Mouse (Mus musculus): ENCODE data around the gene Tmem236. TPM values are rescaled to one million over a fixed set of nuclear protein-coding genes. Genes with fewer than 3 reads are reported as not detected.
"Not testable (repeated sequence)": the region's sequence is repeated elsewhere in the genome, so short reads cannot be mapped to it uniquely, and the experiment has no call there.

Tmem236 gene
- polyA plus RNA-seq, 1 experiment: not detected

DNA sequence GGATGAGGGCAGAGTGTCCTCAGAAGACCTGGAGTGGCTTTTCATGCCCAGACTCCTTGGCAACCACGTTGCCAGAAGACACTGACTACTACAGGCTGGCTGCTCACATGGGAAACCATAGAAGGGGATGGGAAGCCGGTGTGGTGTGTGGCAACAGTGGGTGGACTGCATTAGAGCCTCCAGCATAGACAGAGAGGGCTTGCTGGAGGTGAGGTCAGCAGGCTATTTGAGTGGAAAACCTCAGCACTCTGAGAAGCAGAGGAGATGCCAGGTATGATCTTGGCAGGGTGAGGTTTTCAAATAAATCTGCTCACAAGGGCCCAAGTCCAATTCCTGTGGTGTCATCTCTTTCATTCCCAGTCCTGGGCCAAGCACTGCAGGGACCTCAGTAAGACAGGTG is 25.3 kb downstream of the Tmem236 start:
- Histone ChIP-seq H3K9me3 (replicated peaks; ENCODE audit: control insufficient read depth, insufficient read depth, low read length, poor library complexity, severe bottlenecking) (no peaks in the 10 kb centered on the region), H3K9ac (ENCODE audit: low read depth, poor library complexity, severe bottlenecking) (no peak overlapping the region), H3K4me1 (ENCODE audit: control insufficient read depth, insufficient read depth, low read length) (no peaks in the 10 kb centered on the region), H3K36me3 (ENCODE audit: control insufficient read depth, insufficient read depth, low read length, poor library complexity, severe bottlenecking) (no peaks in the 10 kb centered on the region), H3K27me3 (ENCODE audit: control insufficient read depth, insufficient read depth, low read length, poor library complexity, severe bottlenecking) (no peaks in the 10 kb centered on the region), H3K27ac (ENCODE audit: insufficient read depth, low read length) (no peak overlapping the region), H3K4me3 (ENCODE audit: low read depth, low read length) (no peak overlapping the region)
- no peak for TF ChIP-seq CTCF (IDR thresholded peaks at IDR 0.05; ENCODE audit: low read depth, low read length)
- no peak for TF ChIP-seq EP300 (IDR thresholded peaks at IDR 0.05; ENCODE audit: insufficient read depth, low read depth, low read length)
- no peak for TF ChIP-seq POLR2A (IDR thresholded peaks at IDR 0.05; ENCODE audit: insufficient read depth, low read length)

DNA sequence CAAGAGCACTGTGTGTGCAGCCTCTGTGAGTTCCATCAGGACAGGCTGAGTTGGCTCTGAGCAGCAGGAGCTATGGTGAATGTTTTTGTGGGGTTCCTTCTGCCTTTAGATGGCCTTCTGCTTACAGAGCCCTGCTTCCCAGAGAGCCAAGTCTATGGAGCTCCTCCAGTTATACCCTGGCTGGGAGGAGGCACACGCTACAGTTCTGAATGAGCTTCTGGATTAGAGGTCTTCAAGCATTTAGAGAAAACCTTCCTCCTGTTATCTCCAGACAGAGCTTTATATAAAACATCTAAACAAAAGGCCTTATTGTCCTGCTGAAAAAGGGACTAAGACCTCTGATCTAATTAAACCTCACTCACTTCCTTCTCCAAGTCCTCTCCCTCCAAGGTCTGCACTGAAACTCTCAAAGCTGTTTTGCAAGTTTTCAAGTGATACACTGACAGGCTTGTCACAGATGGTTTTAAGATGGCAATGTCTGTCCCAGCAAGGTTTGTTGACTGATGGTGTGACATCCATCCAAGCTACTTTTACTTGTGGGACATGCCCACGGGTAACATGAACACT is 26.6 kb downstream of the Tmem236 start:
- not testable (repeated sequence) for H3K36me3 ChIP-seq (ENCODE audit: control insufficient read depth, insufficient read depth, low read length, poor library complexity, severe bottlenecking)

GRCm38 (mm10) chr2:14204308-14204707 is 30.0 kb downstream of the Tmem236 start:
- H3K36me3 ChIP-seq (ENCODE audit: control insufficient read depth, insufficient read depth, low read length, poor library complexity, severe bottlenecking): no peaks in the 10 kb centered on the region
- TF ChIP-seq EP300 (IDR thresholded peaks at IDR 0.05; ENCODE audit: insufficient read depth, low read depth, low read length) (no peak), POLR2A (IDR thresholded peaks at IDR 0.05; ENCODE audit: insufficient read depth, low read length) (no peak), CTCF (IDR thresholded peaks at IDR 0.05; ENCODE audit: low read depth, low read length) (no peak)
- H3K9me3 ChIP-seq (replicated peaks; ENCODE audit: control insufficient read depth, insufficient read depth, low read length, poor library complexity, severe bottlenecking): no peaks in the 10 kb centered on the region
- no peak overlapping the region for H3K9ac ChIP-seq (ENCODE audit: low read depth, poor library complexity, severe bottlenecking)
- no peak overlapping the region for H3K4me3 ChIP-seq (ENCODE audit: low read depth, low read length)
- H3K27me3 ChIP-seq (ENCODE audit: control insufficient read depth, insufficient read depth, low read length, poor library complexity, severe bottlenecking): no peaks in the 10 kb centered on the region
- no peaks in the 10 kb centered on the region for H3K4me1 ChIP-seq (ENCODE audit: control insufficient read depth, insufficient read depth, low read length)
- no peak overlapping the region for H3K27ac ChIP-seq (ENCODE audit: insufficient read depth, low read length)

More for the DNA sequence above, 26.6 kb downstream of the Tmem236 start:
- not testable (repeated sequence) for H3K27ac ChIP-seq (ENCODE audit: insufficient read depth, low read length); H3K9me3 ChIP-seq (replicated peaks; ENCODE audit: control insufficient read depth, insufficient read depth, low read length, poor library complexity, severe bottlenecking); H3K9ac ChIP-seq (ENCODE audit: low read depth, poor library complexity, severe bottlenecking); H3K4me1 ChIP-seq (ENCODE audit: control insufficient read depth, insufficient read depth, low read length); H3K4me3 ChIP-seq (ENCODE audit: low read depth, low read length); H3K27me3 ChIP-seq (ENCODE audit: control insufficient read depth, insufficient read depth, low read length, poor library complexity, severe bottlenecking)

DNA sequence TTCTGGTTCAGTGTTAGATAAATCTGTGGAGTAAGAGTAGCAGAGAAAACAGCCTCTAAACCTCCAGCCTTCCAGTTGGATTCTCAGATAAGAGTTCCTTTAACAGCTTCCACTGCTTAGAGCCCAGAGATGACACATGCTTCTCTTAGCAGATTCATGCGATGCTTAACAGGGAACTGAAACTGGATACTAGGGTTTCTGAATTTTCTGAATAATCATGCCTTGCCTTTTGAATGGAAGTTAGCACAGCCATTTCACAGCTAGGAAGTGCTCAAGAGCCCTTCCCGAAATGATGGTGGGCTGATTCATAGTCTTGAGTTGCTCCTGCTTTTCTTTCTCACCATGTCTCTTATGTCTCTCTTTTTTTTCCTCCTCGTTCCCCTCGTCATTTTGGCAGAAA is 32.5 kb downstream of the Tmem236 start:
- no peaks in the 10 kb centered on the region for H3K4me1 ChIP-seq (ENCODE audit: control insufficient read depth, insufficient read depth, low read length)
- H3K9ac ChIP-seq (ENCODE audit: low read depth, poor library complexity, severe bottlenecking): no peak overlapping the region
- no peak overlapping the region for H3K27ac ChIP-seq (ENCODE audit: insufficient read depth, low read length)
- no peaks in the 10 kb centered on the region for H3K27me3 ChIP-seq (ENCODE audit: control insufficient read depth, insufficient read depth, low read length, poor library complexity, severe bottlenecking)
- no peaks in the 10 kb centered on the region for H3K9me3 ChIP-seq (replicated peaks; ENCODE audit: control insufficient read depth, insufficient read depth, low read length, poor library complexity, severe bottlenecking)
- TF ChIP-seq EP300 (IDR thresholded peaks at IDR 0.05; ENCODE audit: insufficient read depth, low read depth, low read length) (no peak), POLR2A (IDR thresholded peaks at IDR 0.05; ENCODE audit: insufficient read depth, low read length) (no peak), CTCF (IDR thresholded peaks at IDR 0.05; ENCODE audit: low read depth, low read length) (no peak)
- H3K4me3 ChIP-seq (ENCODE audit: low read depth, low read length): no peak overlapping the region
- no peaks in the 10 kb centered on the region for H3K36me3 ChIP-seq (ENCODE audit: control insufficient read depth, insufficient read depth, low read length, poor library complexity, severe bottlenecking)

- TF ChIP-seq POLR2A (IDR thresholded peaks at IDR 0.05; ENCODE audit: insufficient read depth, low read length): no peak
- no peak for TF ChIP-seq EP300 (IDR thresholded peaks at IDR 0.05; ENCODE audit: insufficient read depth, low read depth, low read length)
- no peak for TF ChIP-seq CTCF (IDR thresholded peaks at IDR 0.05; ENCODE audit: low read depth, low read length)
- H3K27ac ChIP-seq (ENCODE audit: insufficient read depth, low read length): no peak overlapping the region
- no peaks in the 10 kb centered on the region for H3K9me3 ChIP-seq (replicated peaks; ENCODE audit: control insufficient read depth, insufficient read depth, low read length, poor library complexity, severe bottlenecking)
- no peaks in the 10 kb centered on the region for H3K27me3 ChIP-seq (ENCODE audit: control insufficient read depth, insufficient read depth, low read length, poor library complexity, severe bottlenecking)
- H3K4me1 ChIP-seq (ENCODE audit: control insufficient read depth, insufficient read depth, low read length): no peaks in the 10 kb centered on the region
- no peak overlapping the region for H3K9ac ChIP-seq (ENCODE audit: low read depth, poor library complexity, severe bottlenecking)
- no peaks in the 10 kb centered on the region for H3K36me3 ChIP-seq (ENCODE audit: control insufficient read depth, insufficient read depth, low read length, poor library complexity, severe bottlenecking)
- no peak overlapping the region for H3K4me3 ChIP-seq (ENCODE audit: low read depth, low read length)
Measured at GRCm38 (mm10) chr2:14210731-14211130, 36.4 kb downstream of the Tmem236 start.

DNA sequence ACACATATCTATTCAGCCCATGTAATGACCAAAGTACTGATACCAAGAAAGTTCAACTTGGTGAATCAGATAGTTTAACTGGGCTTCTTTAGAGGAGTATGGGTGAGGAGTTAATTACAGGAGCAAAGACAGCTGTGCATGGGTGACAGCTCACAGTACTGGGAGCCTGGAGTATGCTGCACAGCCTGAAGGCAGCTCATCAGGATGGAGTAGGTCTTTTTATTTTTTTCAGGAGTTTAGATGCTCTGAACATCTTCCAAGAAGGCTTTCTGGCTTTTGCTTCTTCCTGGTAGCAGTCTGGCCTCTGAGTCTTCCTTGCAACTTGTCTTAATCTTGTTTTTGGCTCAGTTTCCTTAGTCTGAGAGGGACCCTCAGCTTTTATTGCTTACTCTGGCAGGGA is 37.3 kb downstream of the Tmem236 start:
- H3K9ac ChIP-seq (ENCODE audit: low read depth, poor library complexity, severe bottlenecking): no peak overlapping the region
- no peak overlapping the region for H3K4me3 ChIP-seq (ENCODE audit: low read depth, low read length)
- no peak overlapping the region for H3K27ac ChIP-seq (ENCODE audit: insufficient read depth, low read length)
- no peaks in the 10 kb centered on the region for H3K4me1 ChIP-seq (ENCODE audit: control insufficient read depth, insufficient read depth, low read length)
- H3K9me3 ChIP-seq (replicated peaks; ENCODE audit: control insufficient read depth, insufficient read depth, low read length, poor library complexity, severe bottlenecking): no peaks in the 10 kb centered on the region
- H3K27me3 ChIP-seq (ENCODE audit: control insufficient read depth, insufficient read depth, low read length, poor library complexity, severe bottlenecking): no peaks in the 10 kb centered on the region
- TF ChIP-seq CTCF (IDR thresholded peaks at IDR 0.05; ENCODE audit: low read depth, low read length): no peak
- no peak for TF ChIP-seq EP300 (IDR thresholded peaks at IDR 0.05; ENCODE audit: insufficient read depth, low read depth, low read length)
- TF ChIP-seq POLR2A (IDR thresholded peaks at IDR 0.05; ENCODE audit: insufficient read depth, low read length): no peak
- H3K36me3 ChIP-seq (ENCODE audit: control insufficient read depth, insufficient read depth, low read length, poor library complexity, severe bottlenecking): no peaks in the 10 kb centered on the region

All from ES-Bruce4 (cell line).